Mouse (Mus musculus): Measurements from ENCODE around the gene Morf4l2. TPM values are rescaled to one million over a fixed set of nuclear protein-coding genes. Genes with fewer than 3 reads are reported as not detected.

Gene Morf4l2
- polyA plus RNA-seq, 1 experiment from 2014 or later: 523 TPM

Other genes starting within 250 kb of the Morf4l2 start
- not detected in 2 replicates for gene Kir3dl1, start 225.7 kb downstream of the Morf4l2 start, polyA plus RNA-seq (2014; fragmentation: Nextera tagmentation; extraction: Ambion mirVana)
- not detected in 2 replicates for gene Kir3dl2, start 199.6 kb downstream of the Morf4l2 start, polyA plus RNA-seq (2014; fragmentation: Nextera tagmentation; extraction: Ambion mirVana)
- gene Tceal3, start 152.8 kb downstream of the Morf4l2 start, polyA plus RNA-seq (2014; fragmentation: Nextera tagmentation; extraction: Ambion mirVana): 7.1 and 8.4 TPM in 2 replicates
- 10.4 and 11.1 TPM in 2 replicates for gene Tceal1, start 35.7 kb downstream of the Morf4l2 start, polyA plus RNA-seq (2014; fragmentation: Nextera tagmentation; extraction: Ambion mirVana)
- gene Glra4, start 36.5 kb upstream of the Morf4l2 start, polyA plus RNA-seq (2014; fragmentation: Nextera tagmentation; extraction: Ambion mirVana): 0.14 TPM in 1 of 2 replicates, not detected in the other
- gene Plp1, start 79.0 kb upstream of the Morf4l2 start, polyA plus RNA-seq (2014; fragmentation: Nextera tagmentation; extraction: Ambion mirVana): 5.5 and 6.5 TPM in 2 replicates
- gene Rab9b, start 125.1 kb upstream of the Morf4l2 start, polyA plus RNA-seq (2014; fragmentation: Nextera tagmentation; extraction: Ambion mirVana): 0.88 and 0.97 TPM in 2 replicates
- gene H2bfm, start 183.6 kb upstream of the Morf4l2 start, polyA plus RNA-seq (2014; fragmentation: Nextera tagmentation; extraction: Ambion mirVana): not detected in 2 replicates
- 46.0 and 50.6 TPM in 2 replicates for gene Tmsb15b2, start 231.8 kb upstream of the Morf4l2 start, polyA plus RNA-seq (2014; fragmentation: Nextera tagmentation; extraction: Ambion mirVana)
- gene Tmsb15l, start 233.2 kb upstream of the Morf4l2 start, polyA plus RNA-seq (2014; fragmentation: Nextera tagmentation; extraction: Ambion mirVana): 4.2 and 5.8 TPM in 2 replicates
- gene Tmsb15b1, start 233.2 kb upstream of the Morf4l2 start, polyA plus RNA-seq (2014; fragmentation: Nextera tagmentation; extraction: Ambion mirVana): 32.3 and 35.1 TPM in 2 replicates
- gene Zcchc18, start 249.5 kb upstream of the Morf4l2 start, polyA plus RNA-seq (2014; fragmentation: Nextera tagmentation; extraction: Ambion mirVana): 19.2 and 21.4 TPM in 2 replicates